Mouse (Mus musculus) cerebral cortex, adult 2 months (tissue): ENCODE measurements around the gene Cd52.

Experiments
- WGBS: fragments of 180-500 bp; shearing (Covaris S2); methylation state at CpG from one replicate; pipeline ENCODE4 v1.1.7; 2018; 5-methylcytosine and 5-hydroxymethylcytosine counted together

Cd52 gene

GRCm38 (mm10) chr4:134094923-134095547 lies at the start of gene Cd52:
TSS of gene Cd52 (minus strand) at chr4:134095082.
- 65% methylated on average over 3 of the region's 3 CpGs for WGBS

GRCm38 (mm10) chr4:134144297-134144696 lies 49.4 kb upstream of the Cd52 start:
- 95% methylated on average over 5 of the region's 5 CpGs for WGBS

GRCm38 (mm10) chr4:134138857-134139256 lies 44.0 kb upstream of the Cd52 start:
- WGBS, result 83% methylated on average over 2 of the region's 2 CpGs

- WGBS, result 72% methylated on average over 3 of the region's 3 CpGs
Observed at GRCm38 (mm10) chr4:134136280-134136926, 41.5 kb upstream of the Cd52 start.

- WGBS, result 78% methylated on average over 8 of the region's 8 CpGs
Observed at GRCm38 (mm10) chr4:134132519-134133095, 37.7 kb upstream of the Cd52 start.

- WGBS, result 90% methylated on average over 3 of the region's 3 CpGs
Observed at GRCm38 (mm10) chr4:134132117-134132516, 37.2 kb upstream of the Cd52 start.

- 37% methylated on average over 6 of the region's 6 CpGs for WGBS
Observed at GRCm38 (mm10) chr4:134129482-134129881, 34.6 kb upstream of the Cd52 start.

- 3% methylated on average over 14 of the region's 14 CpGs for WGBS
Observed at GRCm38 (mm10) chr4:134128983-134129362, 34.1 kb upstream of the Cd52 start.

- WGBS, result under 1% methylated on average over 50 of the region's 50 CpGs
Observed at GRCm38 (mm10) chr4:134128221-134128982, 33.5 kb upstream of the Cd52 start, which contains the start of gene Sh3bgrl3. TSS of gene Sh3bgrl3 (minus strand) at chr4:134128789.

GRCm38 (mm10) chr4:134127793-134128192 lies 32.9 kb upstream of the Cd52 start:
- 39% methylated on average over 8 of the region's 8 CpGs for WGBS

GRCm38 (mm10) chr4:134127121-134127455 lies 32.2 kb upstream of the Cd52 start:
- WGBS, result 44% methylated on average over 7 of the region's 7 CpGs

- 84% methylated on average over 21 of the region's 21 CpGs for WGBS
Observed at GRCm38 (mm10) chr4:134126300-134127120, 31.6 kb upstream of the Cd52 start.

GRCm38 (mm10) chr4:134125383-134126060 lies 30.6 kb upstream of the Cd52 start:
- 90% methylated on average over 15 of the region's 15 CpGs for WGBS

GRCm38 (mm10) chr4:134123680-134124551 lies 29.0 kb upstream of the Cd52 start:
- 16% methylated on average over 17 of the region's 17 CpGs for WGBS

GRCm38 (mm10) chr4:134123147-134123546 lies 28.3 kb upstream of the Cd52 start:
- WGBS, result 92% methylated on average over 6 of the region's 6 CpGs

GRCm38 (mm10) chr4:134122281-134122680 lies 27.4 kb upstream of the Cd52 start:
- 46% methylated on average over 3 of the region's 3 CpGs for WGBS

- WGBS, result 62% methylated on average over 4 of the region's 4 CpGs
Observed at GRCm38 (mm10) chr4:134121571-134121970, 26.7 kb upstream of the Cd52 start.

GRCm38 (mm10) chr4:134120916-134121315 lies 26.0 kb upstream of the Cd52 start:
- 94% methylated on average over 4 of the region's 4 CpGs for WGBS

- WGBS, result 84% methylated on average over 6 of the region's 6 CpGs
Observed at GRCm38 (mm10) chr4:134120192-134120805, 25.4 kb upstream of the Cd52 start.

- 66% methylated on average over 9 of the region's 9 CpGs for WGBS
Observed at GRCm38 (mm10) chr4:134119644-134120043, 24.8 kb upstream of the Cd52 start.
